17 mouse cellular contexts compared by ENCODE assay signal in the genomic region with DNA sequence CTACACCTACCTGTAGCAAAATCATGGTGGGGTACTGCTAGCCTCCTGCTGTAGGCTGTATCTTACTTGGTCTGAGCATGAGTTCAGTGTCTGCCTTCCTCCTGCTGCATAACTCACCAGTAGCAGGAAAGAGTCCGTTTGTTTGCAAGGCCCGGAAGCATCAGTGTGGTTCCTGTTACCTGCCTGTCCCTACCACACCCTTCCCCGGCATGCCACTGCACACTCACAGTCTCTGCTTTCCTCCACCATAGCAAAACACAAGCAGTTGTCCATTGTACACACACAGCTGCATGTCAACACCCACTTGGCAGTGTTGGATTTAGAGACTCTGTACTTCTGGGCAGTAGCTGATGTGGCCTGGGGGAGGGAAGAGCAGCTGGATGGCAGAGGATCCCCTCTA.
DNase-seq lines count a peak whose midpoint lies in the region; ATAC-seq and TF ChIP-seq lines count a peak whose summit lies in the region.
"Had no signal": no experiment of that assay in that cellular context is flagged by ENCODE, and none has a peak within 500 bp of the region (broad histone marks: within the 10 kb centered on the region; RNA-seq: fewer than 3 reads in every experiment).

No protein-coding gene starts in this region.

- no peak for DNase-seq in heart, adult 8-10 months (ENCODE audit: low spot score)
- no peak for DNase-seq in lung, embryonic 14.5 days
- no peak for DNase-seq in lung, postnatal 25 days (ENCODE audit: low spot score)
- DNase-seq: cerebellum, adult 8-10 months; forebrain, postnatal 0 days; heart, postnatal 36 days; kidney, adult 9 months; kidney, postnatal 4 days; retina, postnatal 1 day; right cerebral cortex, postnatal 4 days had no signal

- no peaks in the 10 kb centered on the region for H3K27me3 ChIP-seq in heart, embryonic 13.5 days (replicated peaks)
- H3K27me3 ChIP-seq in lung, embryonic 14.5 days (ENCODE audit: insufficient read depth, low read length), result no peaks in the 10 kb centered on the region
- no peaks in the 10 kb centered on the region for H3K27me3 ChIP-seq in intestine, embryonic 15.5 days (replicated peaks)
- H3K27me3 ChIP-seq in stomach, embryonic 16.5 days (ENCODE audit: control insufficient read depth, insufficient read depth, low read length), result no peaks in the 10 kb centered on the region
- H3K27me3 ChIP-seq in forebrain, embryonic 15.5 days, result no peaks in the 10 kb centered on the region
- H3K27me3 ChIP-seq: embryonic facial prominence, embryonic 12.5 days; midbrain, embryonic 12.5 days had no signal

- H3K4me3 ChIP-seq in heart, embryonic 13.5 days, result no peak overlapping the region
- H3K4me3 ChIP-seq in lung, embryonic 14.5 days (ENCODE audit: low read depth, low read length), result no peak overlapping the region
- H3K4me3 ChIP-seq in intestine, embryonic 15.5 days (replicated peaks), result no peak overlapping the region
- H3K4me3 ChIP-seq in stomach, embryonic 16.5 days (replicated peaks; ENCODE audit: low read length), result no peak overlapping the region
- H3K4me3 ChIP-seq in forebrain, embryonic 15.5 days, result no peak overlapping the region
- H3K4me3 ChIP-seq: embryonic facial prominence, embryonic 12.5 days; midbrain, embryonic 12.5 days had no signal

- no peak overlapping the region for H3K4me2 ChIP-seq in heart, embryonic 13.5 days
- H3K4me2 ChIP-seq in lung, embryonic 14.5 days, result no peak overlapping the region
- H3K4me2 ChIP-seq in intestine, embryonic 15.5 days (replicated peaks), result no peak overlapping the region
- H3K4me2 ChIP-seq in stomach, embryonic 16.5 days (ENCODE audit: low read depth, low read length), result no peak overlapping the region
- H3K4me2 ChIP-seq in forebrain, embryonic 15.5 days (replicated peaks), result no peak overlapping the region
- H3K4me2 ChIP-seq: embryonic facial prominence, embryonic 12.5 days; liver, embryonic 11.5 days; midbrain, embryonic 12.5 days had no signal

- no peak overlapping the region for H3K9ac ChIP-seq in heart, embryonic 13.5 days
- H3K9ac ChIP-seq in lung, embryonic 14.5 days, result no peak overlapping the region
- H3K9ac ChIP-seq in intestine, embryonic 15.5 days, result no peak overlapping the region
- no peak overlapping the region for H3K9ac ChIP-seq in stomach, embryonic 16.5 days (ENCODE audit: low read length)
- H3K9ac ChIP-seq in forebrain, embryonic 15.5 days (replicated peaks), result no peak overlapping the region
- H3K9ac ChIP-seq: embryonic facial prominence, embryonic 12.5 days; forebrain, postnatal 0 days; midbrain, embryonic 12.5 days had no signal

- peak overlapping the region; percentile 55 for H3K27ac ChIP-seq in heart, embryonic 13.5 days (replicated peaks)
- peak overlapping the region; percentile 63; the same call in 1 of the 2 replicates for H3K27ac ChIP-seq in lung, embryonic 14.5 days (ENCODE audit: low read depth)
- H3K27ac ChIP-seq in intestine, embryonic 15.5 days, result no peak overlapping the region
- H3K27ac ChIP-seq in stomach, embryonic 16.5 days (ENCODE audit: low read length), result peak overlapping the region; percentile 54; the same call in 1 of the 2 replicates
- H3K27ac ChIP-seq in forebrain, embryonic 15.5 days (replicated peaks), result no peak overlapping the region
- H3K27ac ChIP-seq: embryonic facial prominence, embryonic 12.5 days; midbrain, embryonic 12.5 days had no signal

- ATAC-seq in heart, embryonic 13.5 days (ENCODE audit: extremely low read depth, insufficient number of reproducible peaks, low FRiP score, low TSS enrichment), result no peak
- ATAC-seq in lung, embryonic 14.5 days (ENCODE audit: insufficient read depth), result no peak
- 0 out of 2 replicates have a peak, but pooled peaks have one; percentile 19 for ATAC-seq in intestine, embryonic 15.5 days
- ATAC-seq in stomach, embryonic 16.5 days (ENCODE audit: insufficient read depth, low FRiP score), result no peak
- no peak for ATAC-seq in forebrain, embryonic 15.5 days (replicated peaks)
- ATAC-seq: forebrain, postnatal 0 days had no signal

- 39% methylated on average over 3 of the region's 3 CpGs for WGBS in heart, embryonic 13.5 days
- 69% methylated on average over 3 of the region's 3 CpGs for WGBS in lung, embryonic 14.5 days
- 61% methylated on average over 3 of the region's 3 CpGs for WGBS in intestine, embryonic 15.5 days
- 52% methylated on average over 3 of the region's 3 CpGs for WGBS in stomach, embryonic 16.5 days
- WGBS in forebrain, embryonic 15.5 days, result 86% methylated on average over 3 of the region's 3 CpGs

- peaks cover 53% of the 10 kb centered on the region for H3K36me3 ChIP-seq in heart, embryonic 13.5 days
- H3K36me3 ChIP-seq in lung, embryonic 14.5 days (ENCODE audit: insufficient read depth), result peaks cover 31% of the 10 kb centered on the region
- H3K36me3 ChIP-seq in intestine, embryonic 15.5 days, result no peaks in the 10 kb centered on the region
- peaks cover 2% of the 10 kb centered on the region; the same call in 1 of the 2 replicates for H3K36me3 ChIP-seq in stomach, embryonic 16.5 days (ENCODE audit: control insufficient read depth, insufficient read depth, low read length)
- H3K36me3 ChIP-seq in forebrain, embryonic 15.5 days, result no peaks in the 10 kb centered on the region

- H3K4me1 ChIP-seq in heart, embryonic 13.5 days, result peaks cover 31% of the 10 kb centered on the region
- peaks cover 6% of the 10 kb centered on the region; the same call in 1 of the 2 replicates for H3K4me1 ChIP-seq in lung, embryonic 14.5 days (ENCODE audit: insufficient read depth)
- H3K4me1 ChIP-seq in intestine, embryonic 15.5 days (replicated peaks), result no peaks in the 10 kb centered on the region
- peaks cover 12% of the 10 kb centered on the region for H3K4me1 ChIP-seq in stomach, embryonic 16.5 days (ENCODE audit: control insufficient read depth, insufficient read depth, low read length)
- H3K4me1 ChIP-seq in forebrain, embryonic 15.5 days, result no peaks in the 10 kb centered on the region
- H3K4me1 ChIP-seq: embryonic facial prominence, embryonic 12.5 days; midbrain, embryonic 12.5 days had no signal

- no peaks in the 10 kb centered on the region; the same call in 1 of the 2 replicates for H3K9me3 ChIP-seq in heart, embryonic 13.5 days
- no peaks in the 10 kb centered on the region for H3K9me3 ChIP-seq in lung, embryonic 14.5 days (ENCODE audit: low read depth, low read length)
- H3K9me3 ChIP-seq in intestine, embryonic 15.5 days, result no peaks in the 10 kb centered on the region
- peaks cover 5% of the 10 kb centered on the region; the same call in 1 of the 2 replicates for H3K9me3 ChIP-seq in stomach, embryonic 16.5 days (replicated peaks; ENCODE audit: control insufficient read depth, low read length)
- H3K9me3 ChIP-seq in forebrain, embryonic 15.5 days, result no peaks in the 10 kb centered on the region
- H3K9me3 ChIP-seq: midbrain, embryonic 12.5 days had no signal

- TF ChIP-seq CTCF in lung, embryonic 14.5 days (IDR thresholded peaks at IDR 0.05; ENCODE audit: low read depth), result no peak

Comparison
In these comparisons a context has a peak if more than half of its experiments do, and no peak if none do; other contexts are left out.
1. H3K27ac ChIP-seq: peak in heart, embryonic 13.5 days (single experiment), lung, embryonic 14.5 days (single experiment) and stomach, embryonic 16.5 days (single experiment); none in intestine, embryonic 15.5 days (single experiment) and forebrain, embryonic 15.5 days (single experiment).